Mouse (Mus musculus) bone marrow, adult 2 months (tissue): ENCODE data around the gene Cmtm5. TPM values are rescaled to one million over a fixed set of nuclear protein-coding genes. Genes with fewer than 3 reads are reported as not detected.
"Not testable (repeated sequence)": the region's sequence is repeated elsewhere in the genome, so short reads cannot be mapped to it uniquely, and the experiment has no call there.

ENCODE experiments used
- H3K27ac ChIP-seq: fragments of 200-500 bp; 2 replicates; pipeline ENCODE4 v1.5.1; 2012; ENCODE audit warnings: low read depth, mild to moderate bottlenecking, control low read depth, inconsistent platforms, low read length; ENCODE audit not compliant: control insufficient read depth, poor library complexity, insufficient read depth
- H3K4me1 ChIP-seq: fragments of 200-500 bp; 2 replicates; pipeline ENCODE4 v1.6.1; 2011; ENCODE audit warnings: low read length; ENCODE audit not compliant: control insufficient read depth, insufficient read depth
- H3K4me3 ChIP-seq: fragments of 200-500 bp; replicated peaks from 2 replicates; pipeline ENCODE3; 2011; ENCODE audit warnings: mild to moderate bottlenecking, low read depth, low read length, control low read depth; ENCODE audit not compliant: control insufficient read depth
- CTCF ChIP-seq: fragments of 200-500 bp; IDR thresholded peaks from 2 replicates; pipeline ENCODE4 v1.5.1; 2011; ENCODE audit warnings: low read length, control low read depth; ENCODE audit not compliant: control insufficient read depth, insufficient read depth
- POLR2A ChIP-seq: fragments of 200-500 bp; IDR thresholded peaks from 2 replicates; pipeline ENCODE4 v1.6.1; 2011; ENCODE audit warnings: low read depth, mild to moderate bottlenecking, control low read depth, low read length, borderline replicate concordance; ENCODE audit not compliant: control insufficient read depth
- WGBS: fragments of 180-500 bp; shearing (Covaris S2); methylation state at CpG from one replicate; pipeline ENCODE4 v1.1.7; 2018; 5-methylcytosine and 5-hydroxymethylcytosine counted together
- polyA plus RNA-seq: library from polyadenylated mRNA; stranded (reverse); fragments of >200 nt; gene quantifications from 2 replicates; pipeline ENCODE4 v1.2.4, GENCODE M21; 2011; ENCODE audit warnings: low replicate concordance; ENCODE audit not compliant: missing spikeins, insufficient read depth, insufficient read length

The Cmtm5 gene
- polyA plus RNA-seq, 1 experiment, result not detected

DNA sequence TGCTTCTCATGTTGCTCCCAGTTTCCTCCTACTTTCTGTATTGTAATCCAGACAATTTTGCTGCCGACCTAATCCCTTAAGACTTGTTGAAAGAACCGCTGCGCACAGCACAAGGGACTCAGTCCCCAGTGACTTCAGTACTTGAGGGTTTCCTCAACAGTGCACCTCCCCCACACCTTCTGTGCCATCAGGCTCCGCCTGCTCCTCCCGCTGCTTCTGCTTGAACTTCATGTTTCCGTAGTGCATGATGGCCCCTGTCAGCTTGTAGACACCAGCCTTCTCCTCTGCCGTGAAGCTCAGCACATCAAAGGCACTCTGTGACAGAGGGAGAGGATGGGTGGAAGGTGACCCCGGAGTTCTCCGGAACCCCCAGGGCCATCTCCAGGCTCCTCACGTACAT, 24.7 kb downstream of the Cmtm5 start:
- WGBS, result 46% methylated on average over 10 of the region's 10 CpGs
- no peak overlapping the region for H3K4me3 ChIP-seq
- no peak overlapping the region for H3K27ac ChIP-seq
- no peaks in the 10 kb centered on the region for H3K4me1 ChIP-seq
- no peak for TF ChIP-seq POLR2A

DNA sequence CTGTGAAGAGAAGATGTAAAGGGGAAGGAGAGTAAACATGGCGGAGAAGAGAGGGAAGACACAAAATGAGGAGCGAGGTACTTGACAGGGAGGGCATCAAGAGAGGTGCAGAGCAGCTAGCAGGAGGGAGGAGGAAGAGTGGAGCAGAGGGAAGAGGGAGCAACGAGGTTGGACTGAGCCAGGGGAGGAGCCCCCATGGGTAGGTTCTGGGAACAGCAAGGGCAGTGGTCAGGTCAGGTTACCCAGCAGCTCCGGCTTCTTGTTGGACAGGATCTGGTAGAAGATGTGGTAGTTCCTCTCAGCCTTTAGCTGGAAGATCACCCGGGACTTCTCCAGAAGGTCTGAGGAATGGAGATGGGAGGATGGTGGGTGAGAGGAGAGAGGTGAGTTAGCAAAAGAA, 25.4 kb downstream of the Cmtm5 start:
- Histone ChIP-seq H3K4me1 (no peaks in the 10 kb centered on the region), H3K27ac (no peak overlapping the region), H3K4me3 (no peak overlapping the region)
- 68% methylated on average over 5 of the region's 5 CpGs for WGBS
- no peak for TF ChIP-seq CTCF
- no peak for TF ChIP-seq POLR2A

DNA sequence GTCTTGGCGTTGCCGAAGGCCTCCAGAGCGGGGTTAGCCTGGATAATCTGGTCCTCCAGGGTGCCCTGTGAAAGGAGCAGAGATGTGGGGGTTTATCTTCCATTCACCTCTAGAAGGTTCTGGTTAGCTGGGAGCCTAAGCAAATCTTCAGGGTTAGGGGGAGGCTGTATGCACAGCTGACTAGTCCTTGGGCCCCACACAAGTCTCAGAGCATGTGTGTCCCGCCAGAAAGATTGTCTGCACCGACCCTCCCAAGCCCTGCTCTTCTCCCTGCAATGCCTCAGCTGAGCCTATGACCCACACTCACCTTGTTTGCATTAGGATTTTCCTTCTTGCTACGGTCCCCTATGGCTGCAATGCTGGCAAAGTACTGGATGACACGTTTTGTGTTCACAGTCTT, 26.7 kb downstream of the Cmtm5 start:
- Histone ChIP-seq H3K4me1 (no peaks in the 10 kb centered on the region), H3K27ac (no peak overlapping the region), H3K4me3 (no peak overlapping the region)
- TF ChIP-seq POLR2A (no peak), CTCF (no peak)
- 85% methylated on average over 7 of the region's 7 CpGs for WGBS

DNA sequence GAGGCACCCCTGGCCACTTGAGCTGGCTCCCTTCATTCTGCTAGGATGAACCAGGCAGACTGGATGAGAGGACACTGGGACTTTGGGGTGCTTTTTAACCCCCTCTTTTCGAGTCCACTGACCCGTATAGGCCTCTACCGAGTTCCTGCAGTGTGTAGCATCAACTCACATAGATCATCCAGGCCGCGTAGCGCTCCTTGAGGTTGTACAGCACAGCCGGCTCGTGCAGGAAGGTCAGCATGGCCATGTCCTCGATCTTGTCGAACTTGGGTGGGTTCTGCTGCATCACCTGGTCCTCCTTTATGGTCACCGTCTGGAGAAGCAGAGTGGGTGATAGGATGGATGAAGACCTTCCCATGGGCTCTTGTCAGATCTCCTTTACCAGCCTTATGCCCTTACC, 27.7 kb downstream of the Cmtm5 start:
- TF ChIP-seq POLR2A (no peak), CTCF (no peak)

DNA sequence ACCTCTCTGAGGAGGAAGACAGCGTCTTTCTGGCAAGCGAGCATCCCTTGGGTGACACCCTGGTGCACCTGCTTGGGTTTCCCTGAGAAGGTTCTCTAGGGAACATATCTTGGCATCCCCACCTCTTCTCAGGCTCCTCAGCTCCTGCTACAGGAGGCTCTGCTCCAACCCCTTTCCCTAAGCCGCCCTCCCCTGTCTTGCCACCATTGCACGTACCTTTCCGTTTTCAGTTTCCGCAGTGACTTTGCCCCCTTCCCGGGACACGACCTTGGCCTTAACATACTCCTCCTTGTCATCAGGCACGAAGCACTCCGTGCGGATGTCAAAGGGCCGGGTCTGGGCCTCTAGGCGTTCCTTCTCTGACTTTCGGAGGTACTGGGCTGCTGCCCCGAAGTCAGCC, 29.0 kb downstream of the Cmtm5 start:
- TF ChIP-seq POLR2A, result no peak
- TF ChIP-seq CTCF, result no peak
- 84% methylated on average over 15 of the region's 15 CpGs for WGBS
- H3K27ac ChIP-seq, result no peak overlapping the region
- H3K4me3 ChIP-seq, result no peak overlapping the region
- H3K4me1 ChIP-seq, result no peaks in the 10 kb centered on the region

More for the DNA sequence above, 27.7 kb downstream of the Cmtm5 start:
- no peak overlapping the region for H3K4me3 ChIP-seq
- no peak overlapping the region for H3K27ac ChIP-seq
- WGBS, result 84% methylated on average over 11 of the region's 11 CpGs
- no peaks in the 10 kb centered on the region for H3K4me1 ChIP-seq

DNA sequence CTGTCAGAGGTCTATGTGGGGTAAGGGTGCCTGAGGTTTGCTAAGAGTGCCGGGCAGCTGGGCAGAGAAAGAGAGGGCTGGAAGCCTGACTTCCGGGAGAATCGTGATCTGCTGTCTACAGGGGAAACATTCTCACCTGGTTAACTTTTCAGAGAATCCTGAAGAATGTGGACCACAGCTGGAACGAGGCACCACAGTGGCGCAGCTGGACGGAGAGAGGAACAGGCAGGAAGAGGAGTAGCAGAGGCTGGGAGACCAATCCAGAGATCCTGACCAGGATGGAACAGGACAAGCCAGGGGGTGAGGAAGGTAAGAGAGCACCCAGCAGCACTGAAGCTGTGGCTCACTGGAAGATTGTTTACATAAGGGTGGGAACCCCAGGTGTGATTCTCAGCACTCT, 29.6 kb downstream of the Cmtm5 start:
- no peak for TF ChIP-seq CTCF
- no peak for TF ChIP-seq POLR2A
- Histone ChIP-seq H3K4me1 (no peaks in the 10 kb centered on the region), H3K4me3 (no peak overlapping the region), H3K27ac (no peak overlapping the region)
- WGBS, result 69% methylated on average over 6 of the region's 6 CpGs

DNA sequence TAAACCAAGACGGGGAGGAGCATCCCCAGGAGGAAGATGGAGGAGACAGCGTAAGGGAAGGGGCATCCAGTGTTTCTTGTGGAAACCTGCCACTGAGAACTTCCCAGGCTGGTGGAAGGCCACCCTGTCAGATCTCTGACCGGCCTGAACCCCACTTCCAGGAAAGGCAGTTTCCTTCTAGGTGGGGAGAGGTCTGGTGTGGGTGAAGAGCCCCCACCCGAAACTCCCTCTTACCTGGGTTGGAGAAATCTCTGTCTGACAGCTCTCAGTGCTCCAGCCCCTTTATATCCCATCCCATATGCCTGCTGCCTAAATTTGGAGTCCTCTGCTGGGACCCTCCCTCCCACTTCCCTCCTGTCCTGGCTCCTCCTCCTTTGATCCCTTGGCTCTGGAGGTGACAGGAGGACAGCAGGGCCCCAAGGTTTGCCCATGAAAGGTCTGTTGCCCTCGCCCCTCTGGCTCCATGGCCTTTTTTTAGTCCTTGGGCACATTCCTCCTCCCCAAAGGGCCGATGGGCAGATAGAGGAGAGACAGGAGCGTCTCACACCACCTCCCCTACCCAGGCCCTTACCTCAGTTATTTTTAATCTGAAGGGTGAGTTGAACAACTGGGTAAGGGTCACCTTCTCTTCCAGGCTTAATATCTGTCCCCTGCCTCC, 30.4 kb downstream of the Cmtm5 start, which contains the start of gene Myh6:
Gene Myh6, minus strand, starts transcription at position 608 of the 658 bp plus-strand sequence.
- TF ChIP-seq CTCF (no peak), POLR2A (no peak)
- Histone ChIP-seq H3K4me3 (no peak within 1 kb of the TSS), H3K4me1 (no peaks in the 10 kb centered on the region), H3K27ac (no peak within 1 kb of the TSS)
- 71% methylated on average over 7 of the region's 7 CpGs for WGBS

DNA sequence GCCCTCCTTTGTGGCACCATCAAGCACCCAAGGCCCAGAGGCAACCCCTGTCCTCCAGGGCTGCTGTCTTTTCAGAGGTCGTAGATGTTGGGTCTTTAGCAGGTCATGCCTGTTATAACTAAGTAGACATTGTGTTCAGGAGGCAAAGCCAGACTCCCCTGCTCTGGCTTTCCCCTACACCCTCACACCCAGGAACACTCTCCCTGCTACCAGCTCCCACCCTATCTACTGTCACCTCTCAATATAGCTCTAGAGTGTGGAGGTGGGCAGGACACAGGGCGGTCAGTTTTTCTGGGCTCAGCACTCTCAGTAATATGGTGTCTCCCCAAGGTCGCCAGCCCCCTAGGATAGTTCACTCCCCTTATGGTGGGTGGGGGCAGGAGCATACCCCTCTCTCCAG, 31.8 kb downstream of the Cmtm5 start:
- 82% methylated on average over 3 of the region's 3 CpGs for WGBS
- H3K4me1 ChIP-seq, result no peaks in the 10 kb centered on the region
- TF ChIP-seq CTCF (no peak), POLR2A (no peak)
- no peak overlapping the region for H3K27ac ChIP-seq
- no peak overlapping the region for H3K4me3 ChIP-seq

DNA sequence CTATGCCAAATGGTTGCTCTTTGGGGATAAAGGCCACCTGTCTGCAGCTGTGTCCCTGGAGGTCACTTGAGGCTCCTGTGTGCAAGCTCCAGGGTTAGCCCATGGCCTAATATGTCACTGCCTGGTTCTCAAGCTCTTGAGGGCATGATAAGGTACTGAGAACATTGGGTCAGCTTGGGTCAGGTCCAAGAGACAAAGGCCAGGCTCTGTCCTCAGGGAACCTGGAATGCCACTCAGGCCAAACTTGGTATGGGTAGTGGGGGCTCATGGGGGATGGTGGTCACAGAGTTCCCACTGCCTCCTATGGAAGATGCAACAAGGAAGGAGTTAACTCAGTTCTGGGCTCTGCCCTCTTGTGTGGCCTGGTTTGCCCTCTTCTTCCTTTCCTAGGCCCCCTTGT, 32.3 kb downstream of the Cmtm5 start:
- Histone ChIP-seq H3K27ac (no peak overlapping the region), H3K4me1 (no peaks in the 10 kb centered on the region), H3K4me3 (no peak overlapping the region)
- TF ChIP-seq CTCF (no peak), POLR2A (no peak)

DNA sequence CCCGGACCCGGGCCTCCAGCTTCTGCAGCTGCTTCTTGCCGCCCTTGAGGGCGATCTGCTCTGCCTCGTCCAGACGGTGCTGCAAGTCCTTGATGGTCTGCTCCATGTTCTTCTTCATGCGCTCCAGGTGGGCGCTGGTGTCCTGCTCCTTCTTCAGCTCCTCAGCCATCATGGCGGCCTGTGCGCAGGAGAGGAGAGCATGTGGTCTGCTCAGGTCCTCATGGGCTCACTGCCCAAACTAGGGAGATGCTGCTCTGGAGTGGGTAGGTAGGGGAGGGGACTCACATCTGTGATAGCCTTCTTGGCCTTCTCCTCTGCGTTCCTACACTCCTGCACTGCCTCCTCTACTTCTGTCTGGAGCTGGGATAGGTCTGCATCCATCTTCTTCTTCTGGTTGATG, 36.7 kb downstream of the Cmtm5 start:
- not testable (repeated sequence) for H3K27ac ChIP-seq, H3K4me3 ChIP-seq, H3K4me1 ChIP-seq
- 82% methylated on average over 11 of the region's 11 CpGs for WGBS
